Mouse (Mus musculus): ENCODE data around the gene Mapk8ip2. TPM values are rescaled to one million over a fixed set of nuclear protein-coding genes. Genes with fewer than 3 reads are reported as not detected.

The Mapk8ip2 gene
- polyA plus RNA-seq (2016; fragmentation: Nextera tagmentation; extraction: Ambion mirVana): 0.05 and 0.13 TPM in 2 replicates

GRCm38 (mm10) chr15:89453865-89454478 is at the start of gene Mapk8ip2:
Gene Mapk8ip2, plus strand, starts transcription at chr15:89453913.
- peaks cover 93% of the 10 kb centered on the region for H3K27me3 ChIP-seq (replicated peaks)
- 3% methylated on average over 53 of the region's 53 CpGs for WGBS (ENCODE audit: insufficient replicate concordance)
- no peak for ATAC-seq

GRCm38 (mm10) chr15:89404831-89405623 is 48.7 kb upstream of the Mapk8ip2 start:
- no peak for ATAC-seq
- H3K9ac ChIP-seq: no peak overlapping the region
- no peaks in the 10 kb centered on the region for H3K36me3 ChIP-seq
- H3K4me1 ChIP-seq: no peaks in the 10 kb centered on the region
- no peaks in the 10 kb centered on the region for H3K27me3 ChIP-seq (replicated peaks)
- no peak overlapping the region for H3K4me2 ChIP-seq
- 0 out of 2 replicates have a peak, but pooled peaks cover 5% of the 10 kb centered on the region for H3K9me3 ChIP-seq (replicated peaks)
- no peak overlapping the region for H3K27ac ChIP-seq
- 59% methylated on average over 10 of the region's 10 CpGs for WGBS (ENCODE audit: insufficient replicate concordance)
- no peak overlapping the region for H3K4me3 ChIP-seq

More at GRCm38 (mm10) chr15:89453865-89454478, at the start of gene Mapk8ip2:
- Histone ChIP-seq H3K4me2 (peak within 1 kb of the TSS; percentile 72), H3K4me1 (peaks cover 12% of the 10 kb centered on the region), H3K9ac (no peak within 1 kb of the TSS), H3K36me3 (no peaks in the 10 kb centered on the region), H3K27ac (no peak within 1 kb of the TSS), H3K4me3 (peak within 1 kb of the TSS; percentile 47), H3K9me3 (replicated peaks) (no peaks in the 10 kb centered on the region)

- Histone ChIP-seq H3K36me3 (no peaks in the 10 kb centered on the region), H3K4me2 (no peak overlapping the region), H3K9ac (no peak overlapping the region), H3K4me3 (no peak overlapping the region), H3K4me1 (no peaks in the 10 kb centered on the region), H3K27ac (no peak overlapping the region), H3K27me3 (replicated peaks) (no peaks in the 10 kb centered on the region), H3K9me3 (replicated peaks) (0 out of 2 replicates have a peak, but pooled peaks cover 5% of the 10 kb centered on the region)
- ATAC-seq: no peak
Measured at GRCm38 (mm10) chr15:89406691-89407090, 47.0 kb upstream of the Mapk8ip2 start.

- Histone ChIP-seq H3K4me1 (no peaks in the 10 kb centered on the region), H3K9me3 (replicated peaks) (0 out of 2 replicates have a peak, but pooled peaks cover 5% of the 10 kb centered on the region), H3K27ac (no peak within 1 kb of the TSS), H3K4me2 (no peak within 1 kb of the TSS), H3K27me3 (replicated peaks) (no peaks in the 10 kb centered on the region), H3K9ac (no peak within 1 kb of the TSS), H3K4me3 (no peak within 1 kb of the TSS), H3K36me3 (no peaks in the 10 kb centered on the region)
- 71% methylated on average over 24 of the region's 24 CpGs for WGBS (ENCODE audit: insufficient replicate concordance)
- peak; percentile 37 for ATAC-seq
Measured at GRCm38 (mm10) chr15:89410118-89410517, 43.6 kb upstream of the Mapk8ip2 start, which contains the start of gene Syce3. Gene Syce3, minus strand, starts transcription at chr15:89410503.

GRCm38 (mm10) chr15:89415282-89415681 is 38.4 kb upstream of the Mapk8ip2 start:
- Histone ChIP-seq H3K4me1 (no peaks in the 10 kb centered on the region), H3K9me3 (replicated peaks) (no peaks in the 10 kb centered on the region)
- no peak for ATAC-seq

GRCm38 (mm10) chr15:89421938-89422337 is 31.8 kb upstream of the Mapk8ip2 start:
- Histone ChIP-seq H3K9ac (no peak overlapping the region), H3K4me3 (no peak overlapping the region), H3K27ac (no peak overlapping the region), H3K27me3 (replicated peaks) (no peaks in the 10 kb centered on the region), H3K36me3 (peaks cover 45% of the 10 kb centered on the region), H3K4me1 (peaks cover 14% of the 10 kb centered on the region), H3K9me3 (replicated peaks) (no peaks in the 10 kb centered on the region), H3K4me2 (no peak overlapping the region)
- 89% methylated on average over 9 of the region's 9 CpGs for WGBS (ENCODE audit: insufficient replicate concordance)
- no peak for ATAC-seq

More at GRCm38 (mm10) chr15:89415282-89415681, 38.4 kb upstream of the Mapk8ip2 start:
- no peaks in the 10 kb centered on the region for H3K27me3 ChIP-seq (replicated peaks)
- H3K4me3 ChIP-seq: no peak overlapping the region
- H3K36me3 ChIP-seq: peaks cover 29% of the 10 kb centered on the region
- no peak overlapping the region for H3K27ac ChIP-seq
- no peak overlapping the region for H3K4me2 ChIP-seq
- H3K9ac ChIP-seq: no peak overlapping the region
- WGBS (ENCODE audit: insufficient replicate concordance): 73% methylated on average over 8 of the region's 8 CpGs

GRCm38 (mm10) chr15:89424621-89425020 is 29.1 kb upstream of the Mapk8ip2 start:
- no peak for ATAC-seq
- H3K4me3 ChIP-seq: no peak overlapping the region
- no peak overlapping the region for H3K4me2 ChIP-seq
- H3K27ac ChIP-seq: no peak overlapping the region
- no peak overlapping the region for H3K9ac ChIP-seq
- H3K4me1 ChIP-seq: peaks cover 26% of the 10 kb centered on the region
- peaks cover 37% of the 10 kb centered on the region for H3K36me3 ChIP-seq
- 74% methylated on average over 8 of the region's 8 CpGs for WGBS (ENCODE audit: insufficient replicate concordance)
- no peaks in the 10 kb centered on the region for H3K27me3 ChIP-seq (replicated peaks)
- H3K9me3 ChIP-seq (replicated peaks): no peaks in the 10 kb centered on the region

- H3K27ac ChIP-seq: peak within 1 kb of the TSS; percentile 25
- no peaks in the 10 kb centered on the region for H3K27me3 ChIP-seq (replicated peaks)
- peaks cover 28% of the 10 kb centered on the region for H3K36me3 ChIP-seq
- H3K9ac ChIP-seq: peak within 1 kb of the TSS; percentile 1
- no peaks in the 10 kb centered on the region for H3K9me3 ChIP-seq (replicated peaks)
- no peak for ATAC-seq
- 58% methylated on average over 6 of the region's 6 CpGs for WGBS (ENCODE audit: insufficient replicate concordance)
- H3K4me3 ChIP-seq: peak within 1 kb of the TSS; percentile 23
- H3K4me2 ChIP-seq: peak within 1 kb of the TSS; percentile 45
- H3K4me1 ChIP-seq: peaks cover 32% of the 10 kb centered on the region
Measured at GRCm38 (mm10) chr15:89425711-89426121, 28.0 kb upstream of the Mapk8ip2 start, which contains the start of gene Cpt1b. Gene Cpt1b, minus strand, starts transcription at chr15:89425863.

- Histone ChIP-seq H3K9ac (no peak overlapping the region), H3K9me3 (replicated peaks) (no peaks in the 10 kb centered on the region), H3K4me3 (no peak overlapping the region), H3K27ac (no peak overlapping the region), H3K4me2 (no peak overlapping the region), H3K27me3 (replicated peaks) (no peaks in the 10 kb centered on the region), H3K36me3 (peaks cover 28% of the 10 kb centered on the region), H3K4me1 (peaks cover 41% of the 10 kb centered on the region)
- WGBS (ENCODE audit: insufficient replicate concordance): 85% methylated on average over 10 of the region's 10 CpGs
- no peak for ATAC-seq
Measured at GRCm38 (mm10) chr15:89426716-89427115, 27.0 kb upstream of the Mapk8ip2 start.

- H3K4me2 ChIP-seq: peak overlapping the region; percentile 91
- H3K9ac ChIP-seq: peak overlapping the region; percentile 88
- H3K27ac ChIP-seq: 0 out of 2 replicates have a peak overlapping the region, but pooled peaks have one; percentile 100
- H3K9me3 ChIP-seq (replicated peaks): no peaks in the 10 kb centered on the region
- H3K4me3 ChIP-seq: peak overlapping the region; percentile 84
- H3K4me1 ChIP-seq: peaks cover 44% of the 10 kb centered on the region
- WGBS (ENCODE audit: insufficient replicate concordance): 81% methylated on average over 19 of the region's 19 CpGs
- no peak for ATAC-seq
- peaks cover 28% of the 10 kb centered on the region for H3K36me3 ChIP-seq
- H3K27me3 ChIP-seq (replicated peaks): no peaks in the 10 kb centered on the region
Measured at GRCm38 (mm10) chr15:89428136-89428790, 25.4 kb upstream of the Mapk8ip2 start.

GRCm38 (mm10) chr15:89428821-89429351 is 24.8 kb upstream of the Mapk8ip2 start:
- Histone ChIP-seq H3K4me2 (peak overlapping the region; percentile 91), H3K9ac (peak overlapping the region; percentile 88), H3K27ac (peak overlapping the region; percentile 100), H3K27me3 (replicated peaks) (no peaks in the 10 kb centered on the region), H3K4me1 (peaks cover 47% of the 10 kb centered on the region), H3K9me3 (replicated peaks) (no peaks in the 10 kb centered on the region), H3K36me3 (peaks cover 28% of the 10 kb centered on the region), H3K4me3 (peak overlapping the region; percentile 84)
- 9% methylated on average over 22 of the region's 22 CpGs for WGBS (ENCODE audit: insufficient replicate concordance)
- ATAC-seq: peak; percentile 27

Data from liver, embryonic 12.5 days (tissue).